Mouse (Mus musculus): Measurements from ENCODE around the gene Rgs10. TPM values are rescaled to one million over a fixed set of nuclear protein-coding genes. Genes with fewer than 3 reads are reported as not detected.

The Rgs10 gene
- polyA plus RNA-seq, 1 experiment from 2014 or later: 32.3 TPM

DNA sequence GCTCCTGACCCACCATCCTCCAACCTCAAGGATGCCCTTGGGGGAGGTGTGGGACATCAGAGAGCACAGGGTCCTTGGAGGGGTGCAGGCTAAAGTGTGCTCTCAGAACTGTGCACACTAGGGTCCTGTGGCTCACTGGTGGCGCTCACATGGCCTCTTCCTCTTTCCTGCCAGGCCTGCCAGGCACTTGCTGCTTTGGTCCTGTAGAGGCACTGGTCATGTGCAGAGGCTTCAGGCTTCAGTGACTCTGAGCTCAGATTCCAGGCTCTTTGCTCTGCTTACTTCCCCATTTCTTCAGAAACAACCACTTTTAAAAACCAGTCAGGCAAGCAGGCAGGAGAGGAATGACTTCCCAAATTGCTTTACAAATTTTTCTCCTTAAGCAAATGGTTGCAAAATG is 85.7 kb downstream of the Rgs10 start:
- H3K9ac ChIP-seq (replicated peaks): no peak overlapping the region
- H3K4me3 ChIP-seq (ENCODE audit: low read depth, low read length): no peak overlapping the region
- ATAC-seq: peak; percentile 47; the same call in 1 of the 2 replicates
- H3K36me3 ChIP-seq (replicated peaks; ENCODE audit: insufficient read depth, low read length): no peaks in the 10 kb centered on the region
- no peak overlapping the region for H3K4me2 ChIP-seq (ENCODE audit: low read depth, low read length)
- 33% methylated on average over 1 of the region's 1 CpGs for WGBS (ENCODE audit: insufficient replicate concordance)
- no peaks in the 10 kb centered on the region for H3K27me3 ChIP-seq (ENCODE audit: insufficient read depth, low read length)
- H3K9me3 ChIP-seq (ENCODE audit: low read length): 0 out of 2 replicates have a peak, but pooled peaks cover 3% of the 10 kb centered on the region
- DNase-seq: peak; percentile 46
- H3K27ac ChIP-seq (ENCODE audit: low read depth): no peak overlapping the region
- TF ChIP-seq EP300 (IDR thresholded peaks at IDR 0.05; ENCODE audit: low read depth) (no peak), CTCF (IDR thresholded peaks at IDR 0.05; ENCODE audit: low read depth) (peak; percentile 49)
- no peaks in the 10 kb centered on the region for H3K4me1 ChIP-seq (ENCODE audit: insufficient read depth)

GRCm38 (mm10) chr7:128330981-128331380 is 87.6 kb downstream of the Rgs10 start:
- Histone ChIP-seq H3K9ac (replicated peaks) (no peak overlapping the region), H3K36me3 (replicated peaks; ENCODE audit: insufficient read depth, low read length) (no peaks in the 10 kb centered on the region), H3K4me3 (ENCODE audit: low read depth, low read length) (no peak overlapping the region), H3K9me3 (ENCODE audit: low read length) (no peaks in the 10 kb centered on the region), H3K27me3 (ENCODE audit: insufficient read depth, low read length) (no peaks in the 10 kb centered on the region), H3K4me2 (ENCODE audit: low read depth, low read length) (no peak overlapping the region), H3K4me1 (ENCODE audit: insufficient read depth) (no peaks in the 10 kb centered on the region), H3K27ac (ENCODE audit: low read depth) (no peak overlapping the region)
- WGBS (ENCODE audit: insufficient replicate concordance): 70% methylated on average over 9 of the region's 9 CpGs
- TF ChIP-seq EP300 (IDR thresholded peaks at IDR 0.05; ENCODE audit: low read depth) (no peak), CTCF (IDR thresholded peaks at IDR 0.05; ENCODE audit: low read depth) (no peak)
- no peak for ATAC-seq
- DNase-seq: no peak

- H3K36me3 ChIP-seq (replicated peaks; ENCODE audit: insufficient read depth, low read length): no peaks in the 10 kb centered on the region
- no peak for DNase-seq
- H3K27ac ChIP-seq (ENCODE audit: low read depth): no peak overlapping the region
- no peak overlapping the region for H3K9ac ChIP-seq (replicated peaks)
- no peaks in the 10 kb centered on the region for H3K9me3 ChIP-seq (ENCODE audit: low read length)
- ATAC-seq: no peak
- no peak for TF ChIP-seq EP300 (IDR thresholded peaks at IDR 0.05; ENCODE audit: low read depth)
- TF ChIP-seq CTCF (IDR thresholded peaks at IDR 0.05; ENCODE audit: low read depth): no peak
- H3K4me3 ChIP-seq (ENCODE audit: low read depth, low read length): no peak overlapping the region
- 71% methylated on average over 1 of the region's 1 CpGs for WGBS (ENCODE audit: insufficient replicate concordance)
- no peak overlapping the region for H3K4me2 ChIP-seq (ENCODE audit: low read depth, low read length)
- no peaks in the 10 kb centered on the region for H3K27me3 ChIP-seq (ENCODE audit: insufficient read depth, low read length)
- H3K4me1 ChIP-seq (ENCODE audit: insufficient read depth): no peaks in the 10 kb centered on the region
These were observed 93.6 kb downstream of the Rgs10 start for GRCm38 (mm10) chr7:128324977-128325376.

Other genes starting within 250 kb of the Rgs10 start
- 1.1 and 15.6 TPM in 2 replicates for gene Cox6a2, start 212.4 kb downstream of the Rgs10 start, polyA plus RNA-seq (2015; fragmentation: Nextera tagmentation; extraction: Ambion mirVana)
- 5.4 and 5.6 TPM in 2 replicates for gene Armc5, start 181.4 kb downstream of the Rgs10 start, polyA plus RNA-seq (2015; fragmentation: Nextera tagmentation; extraction: Ambion mirVana)
- 1.7 and 2.2 TPM in 2 replicates for gene 9130023H24Rik, start 180.7 kb downstream of the Rgs10 start, polyA plus RNA-seq (2015; fragmentation: Nextera tagmentation; extraction: Ambion mirVana)
- gene Tgfb1i1, start 171.9 kb downstream of the Rgs10 start, polyA plus RNA-seq (2015; fragmentation: Nextera tagmentation; extraction: Ambion mirVana): 10.1 and 10.4 TPM in 2 replicates
- 1.3 and 1.8 TPM in 2 replicates for gene Slc5a2, start 153.1 kb downstream of the Rgs10 start, polyA plus RNA-seq (2015; fragmentation: Nextera tagmentation; extraction: Ambion mirVana)
- 9.4 and 9.6 TPM in 2 replicates for gene BC017158, start 120.6 kb downstream of the Rgs10 start, polyA plus RNA-seq (2015; fragmentation: Nextera tagmentation; extraction: Ambion mirVana)
- 10.2 and 11.5 TPM in 2 replicates for gene Tial1, start 43.0 kb upstream of the Rgs10 start, polyA plus RNA-seq (2015; fragmentation: Nextera tagmentation; extraction: Ambion mirVana)
- gene Bag3, start 104.9 kb upstream of the Rgs10 start, polyA plus RNA-seq (2015; fragmentation: Nextera tagmentation; extraction: Ambion mirVana): 3.6 and 3.7 TPM in 2 replicates
- gene Inpp5f, start 192.6 kb upstream of the Rgs10 start, polyA plus RNA-seq (2015; fragmentation: Nextera tagmentation; extraction: Ambion mirVana): 7.2 and 7.3 TPM in 2 replicates